Mouse (Mus musculus) cerebellum, adult 2 months (tissue): ENCODE data around the gene Cyp4v3.

Experiments
- CTCF ChIP-seq: fragments of 200-500 bp; IDR thresholded peaks from 2 replicates; pipeline ENCODE4 v1.5.1; 2011; ENCODE audit warnings: low read depth, mild to moderate bottlenecking, control low read depth, low read length, moderate library complexity, borderline replicate concordance; ENCODE audit not compliant: insufficient read depth
- POLR2A ChIP-seq: fragments of 200-500 bp; IDR thresholded peaks from 2 replicates; pipeline ENCODE4 v1.6.1; 2011; ENCODE audit warnings: low read length, control low read depth, borderline replicate concordance; ENCODE audit not compliant: insufficient read depth

DNA sequence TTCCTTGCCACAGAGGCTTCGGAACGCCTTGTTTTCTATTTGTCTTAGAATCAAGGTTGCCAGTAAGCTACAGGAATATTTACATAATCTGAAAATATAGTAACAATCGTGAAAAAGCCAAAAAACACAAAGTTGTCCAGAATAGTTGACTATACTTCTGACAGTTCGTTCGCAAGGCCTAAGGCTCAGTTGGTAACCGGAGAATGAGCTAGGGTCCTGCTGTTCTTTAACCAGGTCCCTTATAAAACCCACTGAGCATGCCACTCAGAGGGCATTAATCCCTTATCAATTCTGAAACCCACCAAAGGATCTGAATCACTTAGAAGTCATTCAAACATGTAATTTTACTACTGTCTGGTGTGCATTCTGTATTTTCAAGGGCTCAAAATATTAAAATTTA is 22.8 kb upstream of the Cyp4v3 start:
- TF ChIP-seq CTCF = no peak
- TF ChIP-seq POLR2A = no peak
